Mouse (Mus musculus) lung, embryonic 16.5 days (tissue): Measurements from ENCODE around the gene Agap2. TPM values are rescaled to one million over a fixed set of nuclear protein-coding genes. Genes with fewer than 3 reads are reported as not detected.

Experiments
- ATAC-seq: fragments of 200-750 bp; cut with Nextera tagmentation; 2 replicates; pipeline ENCODE4 v1.8.0; 2017; ENCODE audit warnings: low read depth, mild to moderate bottlenecking, moderate library complexity
- H3K27ac ChIP-seq: fragments of 300-500 bp; sonication (generic); 2 replicates; pipeline ENCODE4 v1.5.1; 2014; ENCODE audit warnings: mild to moderate bottlenecking, control low read depth, low read length
- H3K27me3 ChIP-seq: fragments of 300-500 bp; sonication (generic); 2 replicates; pipeline ENCODE4 v1.6.1; 2014; ENCODE audit warnings: low read depth, low read length, mixed read lengths; ENCODE audit not compliant: control insufficient read depth, insufficient read depth
- H3K36me3 ChIP-seq: fragments of 300-500 bp; sonication (generic); 2 replicates; pipeline ENCODE4 v1.6.1; 2014; ENCODE audit warnings: low read length; ENCODE audit not compliant: control insufficient read depth, insufficient read depth
- H3K4me1 ChIP-seq: fragments of 300-500 bp; sonication (generic); replicated peaks from 2 replicates; pipeline ENCODE4 v1.6.1; 2014; ENCODE audit warnings: low read length, mixed read lengths; ENCODE audit not compliant: control insufficient read depth, insufficient read depth
- H3K4me2 ChIP-seq: fragments of 300-500 bp; sonication (generic); 2 replicates; pipeline ENCODE4 v1.6.1; 2014; ENCODE audit warnings: low read depth, low read length, control low read depth
- H3K4me3 ChIP-seq: fragments of 300-500 bp; sonication (generic); 2 replicates; pipeline ENCODE4 v1.5.1; 2014; ENCODE audit warnings: mild to moderate bottlenecking, low read length, control low read depth
- H3K9ac ChIP-seq: fragments of 300-500 bp; sonication (generic); 2 replicates; pipeline ENCODE4 v1.6.1; 2014; ENCODE audit warnings: low read length, control low read depth
- H3K9me3 ChIP-seq: fragments of 300-500 bp; sonication (generic); 2 replicates; pipeline ENCODE4 v1.6.1; 2016; ENCODE audit warnings: low read length; ENCODE audit not compliant: control insufficient read depth
- WGBS: fragments of 180-500 bp; shearing (Covaris S2); extraction: QIAGEN DNeasy Blood & Tissue Kit; methylation state at CpG from one replicate; pipeline ENCODE4 v1.1.7; 2014; 5-methylcytosine and 5-hydroxymethylcytosine counted together
- polyA plus RNA-seq: library from polyadenylated mRNA; unstranded; fragments of >200 nt; fragmentation: Nextera tagmentation; extraction: Ambion mirVana; gene quantifications from 2 replicates; pipeline ENCODE4 v1.2.1, GENCODE M21; 2015

The Agap2 gene
- polyA plus RNA-seq, 1 experiment from 2014 or later: 0.04 TPM

DNA sequence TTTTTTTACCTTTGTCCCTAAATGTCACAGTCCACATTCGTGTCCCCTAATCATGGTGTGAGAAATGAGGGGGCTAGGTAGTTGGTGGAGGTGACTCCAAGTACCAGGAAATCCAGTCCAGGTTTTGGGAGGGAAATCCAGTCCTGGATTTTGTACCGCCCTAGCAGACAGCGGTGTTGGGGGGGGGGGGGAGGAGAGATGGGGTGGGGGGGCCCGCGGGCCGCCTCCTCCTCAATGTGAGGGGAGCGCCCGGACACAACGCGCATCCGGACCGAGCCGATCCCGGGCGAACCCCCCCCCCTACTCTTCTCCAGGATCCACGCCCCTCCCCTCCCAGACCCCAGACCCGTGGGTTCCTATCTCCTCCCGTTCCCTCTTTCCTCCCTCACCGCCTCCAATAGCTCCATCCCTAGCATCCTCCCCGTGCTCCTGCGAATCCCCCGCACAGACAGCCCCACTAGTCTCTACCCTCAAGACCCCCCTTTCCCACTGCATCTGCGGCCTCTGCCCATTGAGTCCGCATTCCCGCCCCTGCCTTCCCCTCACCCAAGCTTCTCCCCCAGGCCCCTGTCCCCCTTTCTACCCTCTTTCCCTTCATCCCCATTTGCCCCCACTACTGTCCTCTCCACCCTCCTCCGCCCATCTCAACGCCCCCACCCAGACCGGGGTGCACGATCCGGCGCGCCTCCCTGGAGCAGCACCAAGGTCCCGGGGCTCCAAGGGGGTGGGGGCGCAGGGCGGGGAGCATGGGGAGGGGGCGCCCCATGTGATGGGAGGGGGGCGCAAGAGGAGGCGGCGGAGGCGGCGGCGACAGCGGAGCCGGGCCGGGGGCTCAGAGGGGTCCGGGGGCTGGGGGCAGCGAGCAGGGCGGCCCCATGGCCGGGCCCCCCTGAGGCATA is 3.8 kb downstream of the Agap2 start:
- 2% methylated on average over 27 of the region's 49 CpGs for WGBS
- Histone ChIP-seq H3K27ac (no peak overlapping the region), H3K27me3 (peaks cover 75% of the 10 kb centered on the region), H3K4me3 (peak overlapping the region; percentile 47), H3K4me1 (peaks cover 19% of the 10 kb centered on the region), H3K9ac (peak overlapping the region; percentile 41), H3K36me3 (no peaks in the 10 kb centered on the region), H3K9me3 (no peaks in the 10 kb centered on the region), H3K4me2 (peak overlapping the region; percentile 81)
- ATAC-seq: peak; percentile 40; the same call in 1 of the 2 replicates

DNA sequence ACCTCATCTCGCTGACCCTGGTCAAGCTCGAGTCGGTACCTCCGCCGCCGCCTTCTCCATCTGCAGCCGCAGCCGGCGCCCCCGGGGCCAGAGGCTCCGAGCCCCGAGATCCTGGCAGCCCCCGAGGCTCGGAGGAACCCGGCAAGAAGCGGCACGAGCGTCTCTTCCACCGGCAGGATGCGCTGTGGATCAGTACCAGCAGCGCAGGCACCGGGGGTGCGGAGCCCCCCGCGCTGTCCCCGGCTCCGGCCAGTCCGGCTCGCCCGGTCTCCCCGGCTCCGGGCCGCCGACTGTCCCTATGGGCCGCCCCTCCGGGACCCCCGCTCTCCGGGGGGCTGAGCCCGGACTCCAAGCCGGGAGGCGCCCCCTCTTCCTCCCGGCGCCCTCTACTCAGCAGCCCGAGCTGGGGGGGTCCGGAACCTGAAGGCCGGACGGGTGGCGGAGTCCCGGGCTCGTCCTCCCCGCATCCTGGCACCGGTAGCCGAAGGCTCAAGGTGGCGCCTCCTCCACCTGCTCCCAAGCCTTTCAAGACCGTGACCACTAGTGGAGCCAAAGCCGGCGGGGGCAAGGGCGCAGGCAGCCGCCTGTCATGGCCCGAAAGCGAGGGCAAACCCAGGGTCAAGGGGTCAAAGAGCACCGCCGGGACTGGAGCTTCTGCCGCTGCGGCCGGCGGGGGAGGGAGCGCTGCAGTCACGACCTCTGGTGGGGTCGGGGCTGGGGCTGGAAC is 4.7 kb downstream of the Agap2 start:
- ATAC-seq: no peak
- no peaks in the 10 kb centered on the region for H3K9me3 ChIP-seq
- 5% methylated on average over 64 of the region's 70 CpGs for WGBS
- peaks cover 75% of the 10 kb centered on the region for H3K27me3 ChIP-seq
- peak overlapping the region; percentile 81 for H3K4me2 ChIP-seq
- H3K9ac ChIP-seq: peak overlapping the region; percentile 41
- peak overlapping the region; percentile 47 for H3K4me3 ChIP-seq
- H3K4me1 ChIP-seq: peaks cover 19% of the 10 kb centered on the region
- H3K27ac ChIP-seq: no peak overlapping the region
- no peaks in the 10 kb centered on the region for H3K36me3 ChIP-seq

DNA sequence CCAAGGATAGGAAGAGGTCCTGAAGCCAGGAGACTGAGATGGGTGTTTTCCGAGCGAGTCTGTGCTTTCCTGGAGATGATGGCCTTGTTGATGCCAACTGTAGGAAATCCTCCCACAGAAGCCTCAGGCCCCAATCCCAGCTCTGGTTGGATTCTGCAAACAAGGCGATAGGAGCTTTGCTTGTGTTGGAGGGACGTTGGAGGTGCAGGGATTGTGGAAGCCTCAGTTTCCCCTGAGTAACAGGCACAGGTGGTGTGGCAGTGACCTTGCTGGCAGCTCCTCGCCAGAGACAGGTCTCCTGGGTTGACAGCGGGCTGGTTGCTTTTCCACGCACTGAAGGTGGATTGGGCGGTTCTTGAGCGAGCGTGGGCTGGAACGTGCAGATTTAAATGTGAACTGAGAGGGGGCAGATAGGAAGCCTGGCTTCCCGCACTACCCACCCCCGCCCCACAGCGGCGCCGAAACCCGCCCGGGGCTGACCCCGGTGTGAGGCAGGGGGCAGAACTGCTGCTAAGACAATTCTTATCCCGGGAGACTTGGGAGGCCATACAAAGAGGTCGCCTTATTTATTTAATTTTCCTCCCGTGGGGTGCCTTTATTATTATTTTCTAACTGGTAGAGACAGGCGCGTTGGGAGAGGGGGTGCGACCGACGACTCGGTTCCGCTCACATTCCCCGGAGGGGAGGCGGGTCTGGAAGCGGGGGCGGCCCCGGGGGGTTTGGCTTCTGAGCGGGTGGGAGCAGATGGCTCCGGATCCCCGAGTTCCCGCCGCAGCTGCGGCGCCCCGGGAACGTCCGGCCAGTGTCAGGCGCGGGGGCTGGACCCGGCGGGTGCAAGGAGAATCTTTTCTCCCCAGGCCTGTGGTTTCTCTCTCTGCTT is 6.1 kb downstream of the Agap2 start:
- H3K27me3 ChIP-seq: peaks cover 72% of the 10 kb centered on the region
- H3K4me3 ChIP-seq: peak overlapping the region; percentile 35
- no peak overlapping the region for H3K27ac ChIP-seq
- H3K9ac ChIP-seq: 0 out of 2 replicates have a peak overlapping the region, but pooled peaks have one; percentile 32
- H3K36me3 ChIP-seq: no peaks in the 10 kb centered on the region
- H3K4me1 ChIP-seq: peaks cover 19% of the 10 kb centered on the region
- H3K9me3 ChIP-seq: no peaks in the 10 kb centered on the region
- H3K4me2 ChIP-seq: peak overlapping the region; percentile 55
- ATAC-seq: 0 out of 2 replicates have a peak, but pooled peaks have one; percentile 6
- WGBS: 5% methylated on average over 48 of the region's 48 CpGs

DNA sequence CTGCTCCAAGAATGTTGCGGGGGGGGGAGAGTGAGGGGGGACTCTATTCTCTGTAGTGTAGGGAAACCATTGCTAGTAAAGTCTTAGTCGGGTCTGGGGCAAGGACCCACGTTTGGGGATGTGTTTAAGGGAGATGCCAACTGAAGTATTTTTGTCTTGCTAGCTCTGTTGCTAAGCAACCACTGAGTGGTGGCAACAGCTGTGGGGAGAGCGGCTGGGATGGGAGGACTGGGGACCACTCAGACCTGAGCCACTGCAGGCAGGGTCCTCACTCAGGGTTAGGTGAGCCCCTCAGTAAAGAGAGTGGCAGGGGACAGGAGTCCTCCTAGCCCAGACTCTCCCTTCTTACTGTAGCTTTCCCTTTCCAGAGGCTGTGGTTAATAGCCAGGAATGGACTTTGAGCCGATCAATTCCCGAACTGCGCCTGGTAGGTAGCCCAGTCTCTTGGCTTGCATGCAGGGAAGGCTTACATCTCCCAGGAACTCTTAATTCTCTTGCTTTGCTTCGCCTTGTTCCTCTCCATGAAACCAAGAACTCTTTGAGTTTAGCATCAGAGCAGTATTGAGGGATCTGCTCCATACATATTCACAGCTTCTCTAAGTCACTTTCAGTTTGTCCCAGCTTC is 7.0 kb downstream of the Agap2 start:
- Histone ChIP-seq H3K9me3 (no peaks in the 10 kb centered on the region), H3K4me2 (no peak overlapping the region), H3K9ac (no peak overlapping the region), H3K27ac (no peak overlapping the region), H3K27me3 (peaks cover 65% of the 10 kb centered on the region), H3K36me3 (no peaks in the 10 kb centered on the region), H3K4me3 (no peak overlapping the region), H3K4me1 (peaks cover 19% of the 10 kb centered on the region)
- 28% methylated on average over 8 of the region's 8 CpGs for WGBS
- no peak for ATAC-seq

DNA sequence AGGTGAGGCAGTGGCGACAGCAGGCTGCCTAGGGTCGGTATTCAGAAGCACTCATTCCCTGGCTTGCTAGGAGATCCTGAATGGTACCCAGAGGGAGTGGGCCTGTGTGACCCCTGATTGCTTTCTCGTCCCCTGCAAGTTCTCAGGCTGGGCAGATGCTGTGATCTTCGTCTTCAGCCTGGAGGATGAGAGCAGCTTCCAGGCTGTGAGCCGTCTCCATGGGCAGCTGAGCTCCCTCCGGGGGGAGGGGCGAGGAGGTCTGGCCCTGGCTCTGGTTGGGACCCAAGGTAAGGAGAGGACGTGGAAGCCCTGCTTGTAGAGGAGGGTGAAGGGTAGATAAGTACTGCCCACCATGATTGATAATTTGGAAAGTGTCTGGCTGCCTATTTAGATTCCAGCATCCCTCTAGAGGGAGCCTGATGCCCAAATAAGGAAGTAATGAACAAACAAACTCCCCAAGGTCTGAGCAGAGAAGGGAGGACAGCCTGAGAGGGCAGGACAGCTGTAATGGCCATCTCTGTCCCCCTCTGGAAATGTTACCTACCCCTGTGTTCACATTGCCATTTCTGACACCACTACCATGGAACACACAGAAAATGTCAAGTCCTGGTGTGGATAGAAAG is 8.3 kb downstream of the Agap2 start:
- Histone ChIP-seq H3K4me3 (no peak overlapping the region), H3K9ac (no peak overlapping the region), H3K27ac (no peak overlapping the region), H3K27me3 (peaks cover 60% of the 10 kb centered on the region), H3K4me1 (peaks cover 19% of the 10 kb centered on the region), H3K9me3 (no peaks in the 10 kb centered on the region), H3K4me2 (no peak overlapping the region), H3K36me3 (no peaks in the 10 kb centered on the region)
- ATAC-seq: no peak
- 24% methylated on average over 8 of the region's 8 CpGs for WGBS

DNA sequence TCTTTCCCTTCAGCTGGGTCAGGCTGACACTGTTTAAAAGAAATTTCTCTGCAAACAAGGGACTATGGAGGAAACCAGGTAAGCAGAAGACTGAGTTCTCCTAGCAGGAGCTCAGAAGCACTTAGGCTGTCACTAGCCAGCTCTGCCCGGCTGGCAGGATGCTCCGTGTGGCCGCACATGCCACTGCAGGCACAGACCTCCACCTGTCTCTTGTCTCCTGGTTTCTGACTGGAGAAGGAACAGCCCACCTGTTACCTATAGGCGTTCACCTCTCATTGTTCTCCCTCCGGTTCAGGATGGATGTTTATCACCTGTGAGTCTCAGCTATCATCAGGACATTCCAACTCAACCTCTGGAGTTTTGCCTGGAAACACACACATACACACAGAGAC is 8.8 kb downstream of the Agap2 start:
- peaks cover 55% of the 10 kb centered on the region for H3K27me3 ChIP-seq
- ATAC-seq: no peak

DNA sequence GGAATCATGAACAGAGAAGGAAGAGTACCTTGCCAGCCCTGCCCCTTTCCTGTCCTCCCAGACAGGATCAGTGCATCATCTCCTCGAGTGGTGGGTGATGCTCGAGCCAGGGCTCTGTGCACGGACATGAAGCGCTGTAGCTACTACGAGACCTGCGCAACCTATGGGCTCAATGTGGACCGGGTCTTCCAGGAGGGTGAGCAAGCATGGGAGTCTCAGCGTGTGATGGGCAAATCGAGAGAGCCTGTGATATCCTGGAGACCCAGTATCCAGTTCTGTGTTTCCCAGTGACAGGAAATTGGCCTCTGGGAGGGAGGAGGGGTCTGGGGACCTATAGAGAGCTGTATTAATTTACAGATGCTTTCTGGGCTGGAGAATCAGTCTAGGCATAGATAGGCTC is 10.0 kb downstream of the Agap2 start:
- peaks cover 54% of the 10 kb centered on the region for H3K27me3 ChIP-seq

More for the DNA sequence above, 8.8 kb downstream of the Agap2 start:
- H3K36me3 ChIP-seq: no peaks in the 10 kb centered on the region
- no peaks in the 10 kb centered on the region for H3K9me3 ChIP-seq
- H3K4me1 ChIP-seq: peaks cover 19% of the 10 kb centered on the region
- no peak overlapping the region for H3K4me2 ChIP-seq
- 35% methylated on average over 5 of the region's 5 CpGs for WGBS
- H3K4me3 ChIP-seq: no peak overlapping the region
- H3K27ac ChIP-seq: no peak overlapping the region
- H3K9ac ChIP-seq: no peak overlapping the region

DNA sequence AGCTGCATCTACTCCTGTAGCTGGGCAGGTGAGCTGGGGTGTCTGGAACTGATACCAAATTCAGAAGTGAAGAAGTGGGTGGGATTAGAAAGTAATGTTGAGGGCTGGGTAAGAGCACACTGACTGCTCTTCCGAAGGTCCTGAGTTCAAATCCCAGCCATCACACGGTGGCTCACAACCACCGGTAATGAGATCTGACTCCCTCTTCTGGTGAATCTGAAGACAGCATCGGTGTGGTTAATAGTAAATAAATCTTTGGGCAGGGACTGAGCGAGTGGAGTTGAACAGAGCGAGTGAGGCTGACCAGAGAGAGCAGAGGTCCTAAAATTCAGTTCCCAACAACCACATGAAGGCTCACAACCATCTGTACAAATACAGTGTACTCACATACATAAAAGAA is 10.5 kb downstream of the Agap2 start:
- 63% methylated on average over 6 of the region's 6 CpGs for WGBS
- ATAC-seq: no peak

More for the DNA sequence above, 10.0 kb downstream of the Agap2 start:
- no peak overlapping the region for H3K27ac ChIP-seq
- H3K9me3 ChIP-seq: no peaks in the 10 kb centered on the region
- no peak overlapping the region for H3K9ac ChIP-seq
- no peak overlapping the region for H3K4me2 ChIP-seq
- H3K4me1 ChIP-seq: peaks cover 9% of the 10 kb centered on the region
- H3K4me3 ChIP-seq: no peak overlapping the region
- WGBS: 70% methylated on average over 9 of the region's 9 CpGs
- H3K36me3 ChIP-seq: no peaks in the 10 kb centered on the region
- ATAC-seq: no peak

More for the DNA sequence above, 10.5 kb downstream of the Agap2 start:
- no peak overlapping the region for H3K9ac ChIP-seq
- no peak overlapping the region for H3K27ac ChIP-seq
- H3K4me1 ChIP-seq: peaks cover 8% of the 10 kb centered on the region
- no peaks in the 10 kb centered on the region for H3K9me3 ChIP-seq
- H3K4me3 ChIP-seq: no peak overlapping the region
- H3K27me3 ChIP-seq: peaks cover 54% of the 10 kb centered on the region
- no peaks in the 10 kb centered on the region for H3K36me3 ChIP-seq
- H3K4me2 ChIP-seq: no peak overlapping the region
